Mouse (Mus musculus) heart, adult 2 months (tissue): ENCODE data around the gene Nmur1.

Experiments used
- CTCF ChIP-seq: fragments of 200-600 bp; IDR thresholded peaks from 2 replicates; pipeline ENCODE4 v1.8.1; 2022; ENCODE audit warnings: antibody characterized with exemption, mild to moderate bottlenecking, moderate library complexity
- EP300 ChIP-seq: fragments of 200-500 bp; IDR thresholded peaks from 2 replicates; pipeline ENCODE4 v1.6.1; 2011; ENCODE audit warnings: low read depth, low read length, control low read depth; ENCODE audit not compliant: insufficient read depth
- POLR2A ChIP-seq: fragments of 200-500 bp; IDR thresholded peaks from 2 replicates; pipeline ENCODE4 v1.6.1; 2011; ENCODE audit warnings: mild to moderate bottlenecking, low read depth, low read length, control low read depth; ENCODE audit not compliant: insufficient read depth

GRCm38 (mm10) chr1:86443386-86444172 is 17.6 kb upstream of the Nmur1 start:
- TF ChIP-seq POLR2A (0 out of 2 replicates have a peak, but pooled peaks have one; percentile 38), EP300 (no peak), CTCF (no peak)
